Mouse (Mus musculus) adrenal gland, postnatal 4 days (tissue): ENCODE results near the gene Fzd2. TPM values are rescaled to one million over a fixed set of nuclear protein-coding genes. Genes with fewer than 3 reads are reported as not detected.
"Not testable (repeated sequence)": the region's sequence is repeated elsewhere in the genome, so short reads cannot be mapped to it uniquely, and the experiment has no call there.

ENCODE experiments used
- DNase-seq, 2 experiments: peaks; one replicate each; pipeline ENCODE4 v3.0.0; 2021 to 2022; ENCODE audit warnings: low spot score in 2 of 2, mixed read lengths in 2 of 2
- total RNA-seq, 2 experiments: library from RNA; stranded (reverse); gene quantifications; 2 replicates each; pipeline ENCODE4 v1.2.3; 2021

Fzd2 gene
- total RNA-seq, 2 experiments from 2014 or later: 11.9 to 16.3 TPM

GRCm38 (mm10) chr11:102580034-102580330 is 24.2 kb upstream of the Fzd2 start:
- DNase-seq: no peak

- no peak for DNase-seq
Observed at GRCm38 (mm10) chr11:102581281-102582015, 22.7 kb upstream of the Fzd2 start.

GRCm38 (mm10) chr11:102582016-102582610 is 22.1 kb upstream of the Fzd2 start:
- DNase-seq: no peak

- DNase-seq: no peak
Observed at GRCm38 (mm10) chr11:102582736-102583135, 21.5 kb upstream of the Fzd2 start.

GRCm38 (mm10) chr11:102586445-102587130 is 17.6 kb upstream of the Fzd2 start:
- DNase-seq: no peak

GRCm38 (mm10) chr11:102587554-102587953 is 16.6 kb upstream of the Fzd2 start:
- no peak for DNase-seq

GRCm38 (mm10) chr11:102595341-102595820 is 8.8 kb upstream of the Fzd2 start:
- no peak for DNase-seq

- DNase-seq: no peak
Observed at GRCm38 (mm10) chr11:102599912-102600311, 4.3 kb upstream of the Fzd2 start.

- no peak for DNase-seq
Observed at GRCm38 (mm10) chr11:102602816-102603495, 1.2 kb upstream of the Fzd2 start.

GRCm38 (mm10) chr11:102603496-102603850 is 723 bp upstream of the Fzd2 start:
- no peak for DNase-seq

- no peak for DNase-seq
Observed at GRCm38 (mm10) chr11:102604777-102605552, 769 bp downstream of the Fzd2 start.

GRCm38 (mm10) chr11:102605553-102606416 is 1.6 kb downstream of the Fzd2 start:
- DNase-seq: no peak

GRCm38 (mm10) chr11:102606751-102607171 is 2.6 kb downstream of the Fzd2 start:
- no peak for DNase-seq

GRCm38 (mm10) chr11:102607201-102607600 is 3.0 kb downstream of the Fzd2 start:
- not testable (repeated sequence) for DNase-seq

GRCm38 (mm10) chr11:102607686-102608548 is 3.7 kb downstream of the Fzd2 start:
- DNase-seq: no peak

GRCm38 (mm10) chr11:102608691-102609090 is 4.5 kb downstream of the Fzd2 start:
- DNase-seq: no peak

- DNase-seq: no peak
Observed at GRCm38 (mm10) chr11:102609483-102609882, 5.3 kb downstream of the Fzd2 start.

- DNase-seq: no peak
Observed at GRCm38 (mm10) chr11:102610260-102610659, 6.1 kb downstream of the Fzd2 start.

- no peak for DNase-seq
Observed at GRCm38 (mm10) chr11:102610675-102611316, 6.6 kb downstream of the Fzd2 start.
